9 mouse cellular contexts compared by ENCODE assay signal in the genomic region with DNA sequence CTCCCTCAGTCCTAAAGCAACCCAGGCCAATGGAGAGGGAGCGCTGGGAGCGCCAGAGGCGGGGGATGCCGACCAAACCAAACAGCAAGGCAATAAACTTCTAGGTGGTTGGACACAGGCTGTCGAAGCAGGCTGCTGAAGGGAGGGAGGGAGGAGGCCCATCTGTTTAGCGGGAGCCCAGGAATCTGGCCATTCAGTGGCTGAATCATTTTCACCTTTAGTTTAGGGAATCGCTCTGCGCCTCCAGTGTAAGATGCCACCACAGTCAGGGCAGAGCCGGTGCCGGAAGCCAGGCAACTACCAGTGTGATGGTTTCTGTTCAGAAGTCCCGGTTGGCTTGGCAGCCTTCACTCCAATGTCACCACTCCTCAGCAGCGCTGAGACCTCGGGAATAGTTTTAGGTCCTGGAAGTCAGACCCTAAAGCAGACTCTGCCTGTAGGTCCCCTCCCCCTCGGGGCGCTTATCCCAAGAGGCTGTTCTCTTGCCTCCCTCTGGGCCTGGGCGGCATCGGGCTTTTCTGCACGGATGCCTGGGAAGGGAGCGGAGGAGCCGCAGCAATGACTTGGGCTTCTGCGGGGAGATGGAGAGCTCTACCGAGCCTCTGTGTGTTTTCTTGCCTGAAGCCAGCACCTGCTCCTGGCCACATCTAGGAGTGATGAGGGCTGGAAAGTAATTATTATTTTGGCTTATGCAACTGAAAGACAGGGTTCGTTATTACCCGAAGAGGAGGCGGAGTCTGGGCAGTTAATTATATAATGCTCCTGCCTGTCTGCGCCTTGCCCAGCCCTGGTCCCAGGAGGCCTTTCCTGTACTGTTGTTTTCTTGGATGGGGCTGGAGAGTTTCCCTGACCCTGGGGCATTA. TPM values are rescaled to one million over a fixed set of nuclear protein-coding genes. Genes with fewer than 3 reads are reported as not detected.
DNase-seq lines count a peak whose midpoint lies in the region; ATAC-seq and TF ChIP-seq lines count a peak whose summit lies in the region.
"Had no signal": no experiment of that assay in that cellular context is flagged by ENCODE, and none has a peak within 500 bp of the region (broad histone marks: within the 10 kb centered on the region; RNA-seq: fewer than 3 reads in every experiment).

No protein-coding gene starts in this region.

- no peak for TF ChIP-seq CTCF in intestine, postnatal 0 days (IDR thresholded peaks at IDR 0.05; ENCODE audit: low read depth)
- no peak for TF ChIP-seq CTCF in lung, postnatal 0 days (IDR thresholded peaks at IDR 0.05)

- H3K9me3 ChIP-seq in intestine, embryonic 14.5 days (ENCODE audit: control insufficient read depth, low read length): no peaks in the 10 kb centered on the region
- no peaks in the 10 kb centered on the region for H3K9me3 ChIP-seq in intestine, postnatal 0 days (ENCODE audit: control insufficient read depth)
- H3K9me3 ChIP-seq in forebrain, embryonic 13.5 days (replicated peaks): no peaks in the 10 kb centered on the region
- no peaks in the 10 kb centered on the region for H3K9me3 ChIP-seq in lung, postnatal 0 days (ENCODE audit: low read length)

- no peak overlapping the region for H3K27ac ChIP-seq in intestine, embryonic 14.5 days (ENCODE audit: low read depth)
- no peak overlapping the region for H3K27ac ChIP-seq in intestine, postnatal 0 days (ENCODE audit: low read depth, low read length)
- H3K27ac ChIP-seq in forebrain, embryonic 13.5 days: no peak overlapping the region
- no peak overlapping the region for H3K27ac ChIP-seq in lung, postnatal 0 days (ENCODE audit: low read length)
- H3K27ac ChIP-seq: macrophage had no signal

- no peaks in the 10 kb centered on the region for H3K36me3 ChIP-seq in intestine, embryonic 14.5 days (ENCODE audit: control insufficient read depth, insufficient read depth, low read length)
- H3K36me3 ChIP-seq in intestine, postnatal 0 days (ENCODE audit: control insufficient read depth, insufficient read depth): no peaks in the 10 kb centered on the region
- no peaks in the 10 kb centered on the region for H3K36me3 ChIP-seq in forebrain, embryonic 13.5 days (ENCODE audit: poor library complexity, severe bottlenecking)
- no peaks in the 10 kb centered on the region for H3K36me3 ChIP-seq in lung, postnatal 0 days (ENCODE audit: insufficient read depth, low read length)

- H3K27me3 ChIP-seq in intestine, embryonic 14.5 days (replicated peaks; ENCODE audit: control insufficient read depth, insufficient read depth, low read length): peaks cover 67% of the 10 kb centered on the region
- peaks cover 46% of the 10 kb centered on the region for H3K27me3 ChIP-seq in intestine, postnatal 0 days (replicated peaks; ENCODE audit: control insufficient read depth, insufficient read depth, low read length)
- H3K27me3 ChIP-seq in forebrain, embryonic 13.5 days: peaks cover 64% of the 10 kb centered on the region
- peaks cover 54% of the 10 kb centered on the region for H3K27me3 ChIP-seq in lung, postnatal 0 days (replicated peaks; ENCODE audit: insufficient read depth, low read length)

- H3K4me1 ChIP-seq in intestine, embryonic 14.5 days (replicated peaks; ENCODE audit: control insufficient read depth, insufficient read depth, low read length): no peaks in the 10 kb centered on the region; the same call in 1 of the 2 replicates
- H3K4me1 ChIP-seq in intestine, postnatal 0 days (replicated peaks; ENCODE audit: control insufficient read depth, insufficient read depth, low read length): no peaks in the 10 kb centered on the region
- peaks cover 28% of the 10 kb centered on the region for H3K4me1 ChIP-seq in forebrain, embryonic 13.5 days
- H3K4me1 ChIP-seq in lung, postnatal 0 days (ENCODE audit: insufficient read depth, low read depth, low read length): no peaks in the 10 kb centered on the region

- DNase-seq in intestine, embryonic 14.5 days (ENCODE audit: low spot score): peak; percentile 54
- DNase-seq in layer of hippocampus, adult 9-11 months: peak; percentile 75
- DNase-seq in neural tube, embryonic 10.5 days (ENCODE audit: extremely low spot score, low spot score): peak; percentile 23
- DNase-seq in lung, postnatal 0 days (ENCODE audit: low spot score): no peak
- no peak for DNase-seq in liver

- WGBS in intestine, embryonic 14.5 days: 5% methylated on average over 26 of the region's 26 CpGs
- 9% methylated on average over 26 of the region's 26 CpGs for WGBS in intestine, postnatal 0 days
- 4% methylated on average over 26 of the region's 26 CpGs for WGBS in forebrain, embryonic 13.5 days
- 10% methylated on average over 26 of the region's 26 CpGs for WGBS in lung, postnatal 0 days

- ATAC-seq in intestine, embryonic 14.5 days (replicated peaks; ENCODE audit: low FRiP score, low TSS enrichment, low read depth): no peak
- no peak for ATAC-seq in intestine, postnatal 0 days
- ATAC-seq in forebrain, embryonic 13.5 days: peak; percentile 29; the same call in 1 of the 2 replicates
- no peak for ATAC-seq in lung, postnatal 0 days
- no peak for ATAC-seq in erythroid progenitor cell, adult 5-6 weeks (replicated peaks; ENCODE audit: low FRiP score, poor library complexity, severe bottlenecking)

- H3K9ac ChIP-seq in intestine, embryonic 14.5 days (ENCODE audit: low read length): no peak overlapping the region
- no peak overlapping the region for H3K9ac ChIP-seq in intestine, postnatal 0 days (ENCODE audit: low read depth, low read length)
- peak overlapping the region; percentile 76 for H3K9ac ChIP-seq in forebrain, embryonic 13.5 days
- no peak overlapping the region for H3K9ac ChIP-seq in lung, postnatal 0 days (replicated peaks; ENCODE audit: low read depth)

- 0 out of 2 replicates have a peak overlapping the region, but pooled peaks have one; percentile 42 for H3K4me3 ChIP-seq in intestine, embryonic 14.5 days (ENCODE audit: low read depth, low read length)
- H3K4me3 ChIP-seq in intestine, postnatal 0 days (ENCODE audit: low read depth, low read length): no peak overlapping the region
- H3K4me3 ChIP-seq in forebrain, embryonic 13.5 days: peak overlapping the region; percentile 60
- no peak overlapping the region for H3K4me3 ChIP-seq in lung, postnatal 0 days (ENCODE audit: low read depth, low read length)

- no peak overlapping the region for H3K4me2 ChIP-seq in intestine, embryonic 14.5 days (ENCODE audit: low read length)
- no peak overlapping the region for H3K4me2 ChIP-seq in intestine, postnatal 0 days (replicated peaks; ENCODE audit: low read depth)
- peak overlapping the region; percentile 85 for H3K4me2 ChIP-seq in forebrain, embryonic 13.5 days
- H3K4me2 ChIP-seq in lung, postnatal 0 days (replicated peaks; ENCODE audit: low read depth, low read length): no peak overlapping the region

- no peak for TF ChIP-seq EP300 in lung, postnatal 0 days (IDR thresholded peaks at IDR 0.05)

RNA-seq across cellular contexts. Expression of a gene that starts 2.3 kb away (rescaled TPM):
- polyA plus RNA-seq in intestine, embryonic 14.5 days (2014; fragmentation: Nextera tagmentation; extraction: Ambion mirVana): 4.4 and 4.6 TPM in 2 replicates
- 2.8 and 3.0 TPM in 2 replicates for polyA plus RNA-seq in intestine, postnatal 0 days (2015; fragmentation: Nextera tagmentation; extraction: Ambion mirVana)
- 34.9 and 36.7 TPM in 2 replicates for polyA plus RNA-seq in forebrain, embryonic 13.5 days (2015; fragmentation: Nextera tagmentation; extraction: Ambion mirVana)
- 0.08 and 0.13 TPM in 2 replicates for polyA plus RNA-seq in lung, postnatal 0 days (2015; fragmentation: Nextera tagmentation; extraction: Ambion mirVana)
- not detected in 2 replicates for total RNA-seq in erythroid progenitor cell, adult 5-6 weeks (2015; ENCODE audit: low replicate concordance)
- total RNA-seq in erythroid progenitor cell, adult 5-6 weeks (2017; ENCODE audit: low replicate concordance): not detected in 2 replicates

Comparison
In these comparisons a context has a peak if more than half of its experiments do, and no peak if none do; other contexts are left out.
1. H3K4me3 ChIP-seq: peak in intestine, embryonic 14.5 days (single experiment) and forebrain, embryonic 13.5 days (single experiment); none in intestine, postnatal 0 days (single experiment) and lung, postnatal 0 days (single experiment).
2. DNase-seq: peak in intestine, embryonic 14.5 days (single experiment), layer of hippocampus, adult 9-11 months (single experiment) and neural tube, embryonic 10.5 days (single experiment); none in lung, postnatal 0 days (single experiment) and liver (single experiment).